Mouse (Mus musculus) C2C12 (cell line): ENCODE data around the gene Abca7.
"Not testable (repeated sequence)": the region's sequence is repeated elsewhere in the genome, so short reads cannot be mapped to it uniquely, and the experiment has no call there.

Experiments
- CEBPB ChIP-seq: IDR thresholded peaks from one replicate; pipeline ENCODE4 v1.6.1; 2011; ENCODE audit warnings: low read depth, mild to moderate bottlenecking, control low read depth, moderate library complexity
- CTCF ChIP-seq: IDR thresholded peaks from one replicate; pipeline ENCODE4 v1.5.1; 2011; ENCODE audit not compliant: control insufficient read depth, insufficient read depth, insufficient read length
- MAX ChIP-seq: IDR thresholded peaks from one replicate; pipeline ENCODE4 v1.6.1; 2011; ENCODE audit warnings: mild to moderate bottlenecking, control low read depth
- MYOD1 ChIP-seq: IDR thresholded peaks from one replicate; pipeline ENCODE4 v1.6.1; 2011; ENCODE audit warnings: low read depth; ENCODE audit not compliant: control insufficient read depth, insufficient read length
- MYOG ChIP-seq: IDR thresholded peaks from one replicate; pipeline ENCODE4 v1.6.1; 2011; ENCODE audit not compliant: control insufficient read depth, insufficient read length; ENCODE audit errors: extremely low read depth
- USF1 ChIP-seq: IDR thresholded peaks from one replicate; pipeline ENCODE4 v1.6.1; 2011; ENCODE audit warnings: low read depth, mild to moderate bottlenecking, control low read depth, moderate library complexity

DNA sequence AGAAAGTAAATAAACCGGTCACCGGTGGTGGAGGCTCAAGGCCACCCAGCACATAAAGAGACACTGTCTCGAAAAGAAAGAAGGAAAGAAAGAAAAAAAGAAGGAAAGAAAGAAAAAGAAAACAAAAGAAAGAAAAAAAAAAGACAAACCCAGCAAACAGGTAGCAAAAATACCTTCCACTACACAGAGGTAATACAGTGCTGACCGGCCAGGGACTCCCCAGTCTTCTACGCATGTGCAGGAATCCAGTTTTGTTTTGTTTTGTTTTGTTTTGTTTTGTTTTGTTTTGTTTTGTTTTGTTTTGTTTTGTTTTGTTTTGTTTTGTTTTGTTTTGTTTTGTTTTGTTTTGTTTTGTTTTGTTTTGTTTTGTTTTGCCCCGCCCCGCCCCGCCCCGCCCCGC, 36.9 kb upstream of the Abca7 start:
- not testable (repeated sequence) for TF ChIP-seq MAX, CTCF, MYOG, CEBPB, USF1, MYOD1
